Mouse (Mus musculus) liver, adult 2 months (tissue): ENCODE results near the gene C1qtnf5.

Experiments used
- CTCF ChIP-seq: fragments of 200-500 bp; IDR thresholded peaks from 2 replicates; pipeline ENCODE4 v1.5.1; 2011; ENCODE audit warnings: low read depth, low read length, control low read depth
- POLR2A ChIP-seq: fragments of 200-500 bp; IDR thresholded peaks from 2 replicates; pipeline ENCODE4 v1.6.1; 2011; ENCODE audit warnings: low read length, control low read depth; ENCODE audit not compliant: insufficient read depth; ENCODE audit errors: extremely low read depth

- no peak for TF ChIP-seq CTCF
- no peak for TF ChIP-seq POLR2A
Observed at GRCm38 (mm10) chr9:44088877-44089608, 18.0 kb upstream of the C1qtnf5 start.
